Mouse (Mus musculus): Measurements from ENCODE around the gene Iars2. TPM values are rescaled to one million over a fixed set of nuclear protein-coding genes. Genes with fewer than 3 reads are reported as not detected.
A peak's percentile ranks its signal among the peaks of the same experiment; 100 is the strongest.

Iars2 gene
- polyA plus RNA-seq, 1 experiment from 2014 or later: 24.3 TPM

DNA sequence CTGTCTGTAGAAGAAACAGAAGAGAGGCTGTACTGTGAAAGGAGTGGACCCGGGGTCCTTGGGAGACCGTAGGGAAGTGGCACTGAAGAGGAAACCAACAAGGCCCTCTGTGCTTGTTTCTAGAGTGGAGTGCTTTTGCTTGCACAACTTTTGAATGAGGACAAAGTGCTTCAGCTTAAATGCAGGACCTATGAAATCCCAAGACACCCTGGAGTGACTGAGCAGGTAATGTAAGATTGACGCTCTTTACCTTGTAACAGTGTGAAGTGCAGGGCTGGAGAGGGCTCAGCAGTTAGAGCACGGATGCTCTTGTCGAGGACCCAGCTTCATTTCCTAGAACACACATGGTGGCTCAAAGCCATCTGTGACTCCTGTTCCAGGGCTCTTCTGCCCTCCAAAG lies 93.4 kb downstream of the Iars2 start:
- H3K9ac ChIP-seq (ENCODE audit: low read length): no peak overlapping the region
- H3K4me1 ChIP-seq (ENCODE audit: control insufficient read depth, insufficient read depth, low read length): no peaks in the 10 kb centered on the region
- DNase-seq (ENCODE audit: low spot score, missing footprints) (no peak), ATAC-seq (ENCODE audit: low FRiP score) (no peak)
- no peak overlapping the region for H3K27ac ChIP-seq (ENCODE audit: low read depth, low read length)
- H3K36me3 ChIP-seq (ENCODE audit: control insufficient read depth, insufficient read depth, low read length): peaks cover 11% of the 10 kb centered on the region
- WGBS: 95% methylated on average over 5 of the region's 5 CpGs
- H3K4me3 ChIP-seq (ENCODE audit: low read depth, low read length): no peak overlapping the region
- H3K27me3 ChIP-seq (ENCODE audit: control insufficient read depth, insufficient read depth, low read length): no peaks in the 10 kb centered on the region
- H3K9me3 ChIP-seq (ENCODE audit: control insufficient read depth, low read length): no peaks in the 10 kb centered on the region
- no peak overlapping the region for H3K4me2 ChIP-seq

MicroRNA genes within 50 kb of the gene (microRNA counts, 519-probe panel; counts per million panel counts)
- 1,880 counts per million, percentile 3 among the panel's probes with 10 or more counts for microRNA mmu-miR-194
- microRNA mmu-miR-664: not detected

Small RNA genes lying within 50 kb of the gene (microRNA-seq; reads per million reads assigned to microRNA genes)
- gene Mir194-1: 1.1 reads per million
- not detected for gene Mir215
- gene Mir664: 6.8 reads per million, percentile 25 among the genes with 10 or more reads in this experiment

Other genes with a start within 250 kb of the Iars2 start
- 21.0 and 22.3 TPM in 2 replicates for gene Rab3gap2, start 125.3 kb downstream of the Iars2 start, polyA plus RNA-seq (2014; fragmentation: Nextera tagmentation; extraction: Ambion mirVana)
- 22.5 and 26.3 TPM in 2 replicates for gene Bpnt1, start 2.8 kb upstream of the Iars2 start, polyA plus RNA-seq (2014; fragmentation: Nextera tagmentation; extraction: Ambion mirVana)
- gene Eprs, start 33.6 kb upstream of the Iars2 start, polyA plus RNA-seq (2014; fragmentation: Nextera tagmentation; extraction: Ambion mirVana): 140 TPM in 2 replicates
- 1.7 and 2.2 TPM in 2 replicates for gene Slc30a10, start 125.5 kb upstream of the Iars2 start, polyA plus RNA-seq (2014; fragmentation: Nextera tagmentation; extraction: Ambion mirVana)

Measured in midbrain, embryonic 11.5 days (tissue).